Mouse (Mus musculus) hindbrain, embryonic 13.5 days (tissue): ENCODE results near the gene Nfic. TPM values are rescaled to one million over a fixed set of nuclear protein-coding genes. Genes with fewer than 3 reads are reported as not detected.

ENCODE experiments used
- ATAC-seq: fragments of 200-750 bp; cut with Nextera tagmentation; 2 replicates; pipeline ENCODE4 v1.8.0; 2017; ENCODE audit warnings: moderate TSS enrichment; ENCODE audit not compliant: low FRiP score
- H3K27ac ChIP-seq: fragments of 300-500 bp; sonication (generic); 2 replicates; pipeline ENCODE4 v1.5.1; 2015; ENCODE audit warnings: inconsistent platforms, mild to moderate bottlenecking, moderate library complexity
- H3K27me3 ChIP-seq: fragments of 300-500 bp; sonication (generic); 2 replicates; pipeline ENCODE4 v1.6.1; 2015; ENCODE audit warnings: mild to moderate bottlenecking, inconsistent platforms
- H3K36me3 ChIP-seq: fragments of 300-500 bp; sonication (generic); 2 replicates; pipeline ENCODE4 v1.6.1; 2015; ENCODE audit warnings: mild to moderate bottlenecking, inconsistent platforms
- H3K4me1 ChIP-seq: fragments of 300-500 bp; sonication (generic); replicated peaks from 2 replicates; pipeline ENCODE4 v1.6.1; 2015; ENCODE audit warnings: inconsistent platforms
- H3K4me2 ChIP-seq: fragments of 300-500 bp; sonication (generic); 2 replicates; pipeline ENCODE4 v1.6.1; 2015; ENCODE audit warnings: inconsistent platforms, mild to moderate bottlenecking, moderate library complexity
- H3K4me3 ChIP-seq: fragments of 300-500 bp; sonication (generic); 2 replicates; pipeline ENCODE4 v1.5.1; 2015; ENCODE audit warnings: mild to moderate bottlenecking, inconsistent platforms
- H3K9ac ChIP-seq: fragments of 300-500 bp; sonication (generic); 2 replicates; pipeline ENCODE4 v1.6.1; 2015; ENCODE audit warnings: mild to moderate bottlenecking, inconsistent platforms
- H3K9me3 ChIP-seq: fragments of 300-500 bp; sonication (generic); 2 replicates; pipeline ENCODE4 v1.6.1; 2016; ENCODE audit warnings: inconsistent platforms
- WGBS: fragments of 180-500 bp; shearing (Covaris S2); methylation state at CpG from one replicate; pipeline ENCODE4 v1.1.7; 2015; 5-methylcytosine and 5-hydroxymethylcytosine counted together
- polyA plus RNA-seq: library from polyadenylated mRNA; unstranded; fragments of >200 nt; fragmentation: Nextera tagmentation; extraction: Ambion mirVana; gene quantifications from 2 replicates; pipeline ENCODE4 v1.2.1, GENCODE M21; 2015

The Nfic gene
- polyA plus RNA-seq, 1 experiment from 2014 or later: 21.3 TPM

GRCm38 (mm10) chr10:81410350-81410749 is 45.1 kb downstream of the Nfic start:
- Histone ChIP-seq H3K9me3 (no peaks in the 10 kb centered on the region), H3K4me1 (peaks cover 94% of the 10 kb centered on the region), H3K4me2 (no peak overlapping the region), H3K27me3 (peaks cover 40% of the 10 kb centered on the region), H3K4me3 (no peak overlapping the region), H3K27ac (peak overlapping the region; percentile 77), H3K36me3 (peaks cover 42% of the 10 kb centered on the region), H3K9ac (no peak overlapping the region; the same call in 1 of the 2 replicates)
- WGBS: 72% methylated on average over 4 of the region's 4 CpGs
- no peak for ATAC-seq

- Histone ChIP-seq H3K4me2 (0 out of 2 replicates have a peak overlapping the region, but pooled peaks have one; percentile 4), H3K9me3 (no peaks in the 10 kb centered on the region), H3K36me3 (peaks cover 50% of the 10 kb centered on the region), H3K4me3 (no peak overlapping the region), H3K9ac (no peak overlapping the region), H3K27me3 (peaks cover 47% of the 10 kb centered on the region), H3K4me1 (peaks cover 88% of the 10 kb centered on the region), H3K27ac (no peak overlapping the region)
- WGBS: 13% methylated on average over 8 of the region's 8 CpGs
- no peak for ATAC-seq
Observed at GRCm38 (mm10) chr10:81409330-81409729, 46.1 kb downstream of the Nfic start.

GRCm38 (mm10) chr10:81408871-81409291 is 46.6 kb downstream of the Nfic start:
- no peak for ATAC-seq
- Histone ChIP-seq H3K9ac (no peak overlapping the region), H3K27me3 (peaks cover 47% of the 10 kb centered on the region), H3K4me2 (no peak overlapping the region), H3K36me3 (peaks cover 50% of the 10 kb centered on the region), H3K27ac (peak overlapping the region; percentile 9; the same call in 1 of the 2 replicates), H3K4me3 (no peak overlapping the region), H3K4me1 (peaks cover 86% of the 10 kb centered on the region), H3K9me3 (no peaks in the 10 kb centered on the region)
- WGBS: 14% methylated on average over 9 of the region's 9 CpGs

GRCm38 (mm10) chr10:81408424-81408729 is 47.1 kb downstream of the Nfic start:
- Histone ChIP-seq H3K36me3 (peaks cover 52% of the 10 kb centered on the region), H3K4me2 (no peak overlapping the region), H3K27ac (peak overlapping the region; percentile 9; the same call in 1 of the 2 replicates), H3K27me3 (peaks cover 47% of the 10 kb centered on the region), H3K4me3 (no peak overlapping the region), H3K9ac (no peak overlapping the region), H3K4me1 (peaks cover 85% of the 10 kb centered on the region), H3K9me3 (no peaks in the 10 kb centered on the region)
- ATAC-seq: no peak
- 45% methylated on average over 13 of the region's 13 CpGs for WGBS

- Histone ChIP-seq H3K4me3 (peak overlapping the region; percentile 25), H3K9ac (peak overlapping the region; percentile 53; the same call in 1 of the 2 replicates), H3K27me3 (peaks cover 47% of the 10 kb centered on the region), H3K9me3 (no peaks in the 10 kb centered on the region), H3K4me1 (peaks cover 86% of the 10 kb centered on the region), H3K27ac (peak overlapping the region; percentile 35; the same call in 1 of the 2 replicates), H3K4me2 (peak overlapping the region; percentile 45), H3K36me3 (peaks cover 54% of the 10 kb centered on the region)
- ATAC-seq: no peak
- 20% methylated on average over 31 of the region's 31 CpGs for WGBS
Observed at GRCm38 (mm10) chr10:81407539-81408423, 47.7 kb downstream of the Nfic start.

- peaks cover 47% of the 10 kb centered on the region for H3K36me3 ChIP-seq
- H3K27ac ChIP-seq: peak overlapping the region; percentile 35; the same call in 1 of the 2 replicates
- 24% methylated on average over 24 of the region's 24 CpGs for WGBS
- peaks cover 47% of the 10 kb centered on the region for H3K27me3 ChIP-seq
- H3K4me3 ChIP-seq: peak overlapping the region; percentile 25
- ATAC-seq: no peak
- H3K4me2 ChIP-seq: peak overlapping the region; percentile 45
- H3K4me1 ChIP-seq: peaks cover 86% of the 10 kb centered on the region
- no peaks in the 10 kb centered on the region for H3K9me3 ChIP-seq
- peak overlapping the region; percentile 53; the same call in 1 of the 2 replicates for H3K9ac ChIP-seq
Observed at GRCm38 (mm10) chr10:81406504-81407440, 48.7 kb downstream of the Nfic start.

- no peak overlapping the region for H3K27ac ChIP-seq
- ATAC-seq: no peak
- H3K27me3 ChIP-seq: peaks cover 47% of the 10 kb centered on the region
Observed at GRCm38 (mm10) chr10:81405588-81406201, 49.7 kb downstream of the Nfic start.

GRCm38 (mm10) chr10:81404720-81405119 is 50.7 kb downstream of the Nfic start:
- Histone ChIP-seq H3K9me3 (no peaks in the 10 kb centered on the region), H3K4me2 (no peak overlapping the region), H3K9ac (0 out of 2 replicates have a peak overlapping the region, but pooled peaks have one; percentile 43), H3K27ac (no peak overlapping the region), H3K27me3 (peaks cover 47% of the 10 kb centered on the region), H3K4me3 (no peak overlapping the region), H3K4me1 (peaks cover 86% of the 10 kb centered on the region), H3K36me3 (peaks cover 59% of the 10 kb centered on the region)
- WGBS: 56% methylated on average over 18 of the region's 18 CpGs
- no peak for ATAC-seq

More at GRCm38 (mm10) chr10:81405588-81406201, 49.7 kb downstream of the Nfic start:
- H3K4me2 ChIP-seq: no peak overlapping the region
- no peak overlapping the region for H3K9ac ChIP-seq
- no peaks in the 10 kb centered on the region for H3K9me3 ChIP-seq
- H3K4me3 ChIP-seq: no peak overlapping the region
- WGBS: 39% methylated on average over 13 of the region's 13 CpGs
- peaks cover 50% of the 10 kb centered on the region for H3K36me3 ChIP-seq
- H3K4me1 ChIP-seq: peaks cover 86% of the 10 kb centered on the region

GRCm38 (mm10) chr10:81404082-81404481 is 51.4 kb downstream of the Nfic start:
- Histone ChIP-seq H3K36me3 (peaks cover 66% of the 10 kb centered on the region), H3K27ac (peak overlapping the region; percentile 13; the same call in 1 of the 2 replicates)
- no peak for ATAC-seq

GRCm38 (mm10) chr10:81403511-81403910 is 51.9 kb downstream of the Nfic start:
- no peaks in the 10 kb centered on the region for H3K9me3 ChIP-seq
- 34% methylated on average over 10 of the region's 10 CpGs for WGBS
- no peak overlapping the region for H3K9ac ChIP-seq
- H3K4me3 ChIP-seq: no peak overlapping the region
- no peak overlapping the region for H3K4me2 ChIP-seq
- H3K27me3 ChIP-seq: peaks cover 39% of the 10 kb centered on the region
- H3K36me3 ChIP-seq: peaks cover 64% of the 10 kb centered on the region
- peak overlapping the region; percentile 92 for H3K27ac ChIP-seq
- ATAC-seq: no peak
- peaks cover 79% of the 10 kb centered on the region for H3K4me1 ChIP-seq

More at GRCm38 (mm10) chr10:81404082-81404481, 51.4 kb downstream of the Nfic start:
- Histone ChIP-seq H3K4me1 (peaks cover 85% of the 10 kb centered on the region), H3K4me3 (no peak overlapping the region), H3K27me3 (peaks cover 44% of the 10 kb centered on the region), H3K4me2 (no peak overlapping the region), H3K9ac (no peak overlapping the region), H3K9me3 (no peaks in the 10 kb centered on the region)
- 17% methylated on average over 9 of the region's 9 CpGs for WGBS

GRCm38 (mm10) chr10:81402227-81402765 is 53.1 kb downstream of the Nfic start:
- Histone ChIP-seq H3K27me3 (peaks cover 30% of the 10 kb centered on the region), H3K9me3 (no peaks in the 10 kb centered on the region), H3K27ac (peak overlapping the region; percentile 92), H3K4me3 (no peak overlapping the region), H3K4me2 (peak overlapping the region; percentile 17; the same call in 1 of the 2 replicates), H3K9ac (peak overlapping the region; percentile 43; the same call in 1 of the 2 replicates), H3K4me1 (peaks cover 78% of the 10 kb centered on the region), H3K36me3 (peaks cover 59% of the 10 kb centered on the region)
- WGBS: 15% methylated on average over 7 of the region's 7 CpGs
- ATAC-seq: no peak; the same call in 1 of the 2 replicates
